Mouse (Mus musculus) heart, postnatal 0 days (tissue): ENCODE data around the gene Krtap7-1. TPM values are rescaled to one million over a fixed set of nuclear protein-coding genes. Genes with fewer than 3 reads are reported as not detected.

Experiments used
- ATAC-seq: fragments of 200-750 bp; cut with Nextera tagmentation; 2 replicates; pipeline ENCODE4 v1.8.0; 2017; ENCODE audit warnings: low read depth, moderate number of reproducible peaks, moderate library complexity; ENCODE audit not compliant: insufficient read depth
- DNase-seq: peaks from one replicate; pipeline ENCODE4 v3.0.0-alpha.2; 2016; ENCODE audit warnings: low spot score
- H3K27ac ChIP-seq: fragments of 300-500 bp; sonication (generic); 2 replicates; pipeline ENCODE4 v1.5.1; 2014; ENCODE audit warnings: low read depth, mild to moderate bottlenecking
- H3K27me3 ChIP-seq: fragments of 300-500 bp; sonication (generic); 2 replicates; pipeline ENCODE4 v1.6.1; 2014; ENCODE audit warnings: low read length, mixed read lengths; ENCODE audit not compliant: control insufficient read depth, insufficient read depth
- H3K36me3 ChIP-seq: fragments of 300-500 bp; sonication (generic); replicated peaks from 2 replicates; pipeline ENCODE4 v1.6.1; 2014; ENCODE audit warnings: low read length, mixed read lengths; ENCODE audit not compliant: control insufficient read depth, insufficient read depth
- H3K4me1 ChIP-seq: fragments of 300-500 bp; sonication (generic); 2 replicates; pipeline ENCODE4 v1.6.1; 2014; ENCODE audit warnings: antibody characterized with exemption; ENCODE audit not compliant: control insufficient read depth, insufficient read depth
- H3K4me2 ChIP-seq: fragments of 300-500 bp; sonication (generic); 2 replicates; pipeline ENCODE4 v1.6.1; 2014; ENCODE audit warnings: low read depth, mild to moderate bottlenecking, low read length, moderate library complexity
- H3K4me3 ChIP-seq: fragments of 300-500 bp; sonication (generic); 2 replicates; pipeline ENCODE4 v1.5.1; 2014; ENCODE audit warnings: low read depth, low read length
- H3K9ac ChIP-seq: fragments of 300-500 bp; sonication (generic); replicated peaks from 2 replicates; pipeline ENCODE4 v1.6.1; 2014; ENCODE audit warnings: low read depth, low read length, mixed read lengths
- H3K9me3 ChIP-seq: fragments of 300-500 bp; sonication (generic); replicated peaks from 2 replicates; pipeline ENCODE4 v1.6.1; 2016; ENCODE audit warnings: low read length; ENCODE audit not compliant: control insufficient read depth
- CTCF ChIP-seq: IDR thresholded peaks from 2 replicates; pipeline ENCODE4 v1.5.1; 2016; ENCODE audit warnings: antibody characterized with exemption, control low read depth, low read depth
- EP300 ChIP-seq: IDR thresholded peaks from 2 replicates; pipeline ENCODE4 v1.6.1; 2016; ENCODE audit warnings: antibody characterized with exemption, low read depth
- WGBS: fragments of 180-500 bp; shearing (Covaris S2); extraction: QIAGEN DNeasy Blood & Tissue Kit; methylation state at CpG from one replicate; pipeline ENCODE4 v1.1.7; 2014; 5-methylcytosine and 5-hydroxymethylcytosine counted together
- polyA plus RNA-seq: library from polyadenylated mRNA; unstranded; fragments of >200 nt; fragmentation: Nextera tagmentation; extraction: Ambion mirVana; gene quantifications from 2 replicates; pipeline ENCODE4 v1.2.1, GENCODE M21; 2015
- total RNA-seq: library from RNA; depleted of rRNA; stranded (reverse); fragments of >200 nt; gene quantifications from 2 replicates; pipeline ENCODE4 v1.2.3, GENCODE M21; 2014; ENCODE audit warnings: low replicate concordance; rRNA removed

Krtap7-1 gene
- total and polyA plus RNA-seq, 2 experiments from 2014 or later = not detected

DNA sequence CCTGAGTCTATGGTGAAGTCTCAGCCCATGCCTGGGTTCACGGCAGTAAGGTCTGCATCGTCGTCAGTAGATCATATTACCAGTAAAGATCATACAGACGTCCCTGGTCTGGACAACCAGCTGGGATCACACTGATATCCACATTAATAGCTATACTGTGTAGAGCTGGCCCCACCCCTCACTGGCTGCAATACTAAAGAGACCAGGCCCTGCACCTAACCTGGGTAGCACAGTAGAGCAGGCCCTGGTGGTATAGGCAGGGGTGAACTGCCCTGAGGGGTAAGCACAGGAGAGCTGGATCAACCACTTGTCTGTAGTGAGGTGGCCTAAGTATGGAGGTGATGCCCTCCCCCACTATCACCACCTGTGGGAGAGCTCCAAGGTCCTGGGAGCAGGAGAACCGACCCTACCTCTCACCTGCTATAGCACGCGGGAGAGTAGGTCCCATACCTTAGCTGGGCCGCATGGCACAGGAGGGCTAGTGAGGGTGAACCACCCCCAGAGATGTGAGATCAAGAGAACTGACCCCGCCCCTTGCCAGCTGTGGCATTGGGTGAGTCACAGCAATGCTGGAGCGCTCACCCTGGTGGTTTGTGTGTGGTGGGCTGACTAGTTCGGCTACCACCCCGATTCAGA is 30.3 kb downstream of the Krtap7-1 start:
- TF ChIP-seq EP300 (no peak), CTCF (no peak)
- H3K9me3 ChIP-seq = no peaks in the 10 kb centered on the region
- H3K9ac ChIP-seq = no peak overlapping the region
- ATAC-seq (no peak), DNase-seq (no peak)
- H3K4me2 ChIP-seq = no peak overlapping the region
- H3K4me3 ChIP-seq = no peak overlapping the region
- no peaks in the 10 kb centered on the region for H3K36me3 ChIP-seq
- no peak overlapping the region for H3K27ac ChIP-seq
- 85% methylated on average over 12 of the region's 12 CpGs for WGBS
- H3K27me3 ChIP-seq = no peaks in the 10 kb centered on the region
- H3K4me1 ChIP-seq = no peaks in the 10 kb centered on the region

GRCm38 (mm10) chr16:89461189-89461588 is 46.9 kb downstream of the Krtap7-1 start:
- H3K4me2 ChIP-seq = no peak overlapping the region
- TF ChIP-seq EP300 = no peak
- TF ChIP-seq CTCF = no peak
- ATAC-seq (no peak), DNase-seq (no peak)
- no peak overlapping the region for H3K4me3 ChIP-seq
- no peaks in the 10 kb centered on the region for H3K36me3 ChIP-seq
- no peaks in the 10 kb centered on the region for H3K4me1 ChIP-seq
- 50% methylated on average over 5 of the region's 5 CpGs for WGBS
- H3K27me3 ChIP-seq = no peaks in the 10 kb centered on the region
- H3K9me3 ChIP-seq = no peaks in the 10 kb centered on the region
- no peak overlapping the region for H3K27ac ChIP-seq
- H3K9ac ChIP-seq = no peak overlapping the region

Other genes with a start within 250 kb of the Krtap7-1 start
- not detected in 2 replicates for gene Krtap21-1, start 104.5 kb downstream of the Krtap7-1 start, total RNA-seq
- not detected in 2 replicates for gene Krtap21-1, start 104.5 kb downstream of the Krtap7-1 start, polyA plus RNA-seq
- not detected in 2 replicates for gene Krtap6-2, start 88.2 kb downstream of the Krtap7-1 start, total RNA-seq
- not detected in 2 replicates for gene Krtap6-2, start 88.2 kb downstream of the Krtap7-1 start, polyA plus RNA-seq
- not detected in 2 replicates for gene Krtap8-1, start 20.4 kb downstream of the Krtap7-1 start, total RNA-seq
- gene Krtap8-1, start 20.4 kb downstream of the Krtap7-1 start, polyA plus RNA-seq = not detected in 2 replicates
- gene Krtap11-1, start 62.9 kb upstream of the Krtap7-1 start, total RNA-seq = not detected in 2 replicates
- gene Krtap11-1, start 62.9 kb upstream of the Krtap7-1 start, polyA plus RNA-seq = not detected in 2 replicates